Mouse (Mus musculus): ENCODE results near the gene Mcrs1.
"Not testable (repeated sequence)": the region's sequence is repeated elsewhere in the genome, so short reads cannot be mapped to it uniquely, and the experiment has no call there.

Gene Mcrs1

DNA sequence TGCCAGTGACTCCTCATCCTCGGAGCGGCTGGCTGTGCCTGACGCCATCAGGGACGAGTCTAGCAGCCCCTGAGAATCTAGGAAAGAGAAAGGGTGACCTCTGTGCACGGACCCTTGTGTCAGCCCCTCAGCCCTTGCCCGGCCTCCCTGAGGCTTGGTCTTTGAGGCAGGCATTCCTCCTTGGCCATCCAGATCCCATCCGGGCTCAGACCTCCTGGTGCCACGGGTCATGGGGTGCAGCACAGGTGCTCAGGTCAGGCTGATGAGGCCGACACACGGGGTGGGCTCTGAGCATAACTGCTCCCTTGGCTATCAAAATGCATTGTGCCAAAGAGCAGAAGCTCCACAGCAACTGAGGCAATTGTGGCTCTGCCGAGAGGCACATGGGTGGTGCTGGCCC, 1.8 kb downstream of the Mcrs1 start:
- DNase-seq: no peak

GRCm38 (mm10) chr15:99248972-99249371, 2.8 kb downstream of the Mcrs1 start:
- no peak for DNase-seq

- DNase-seq: not testable (repeated sequence)
These were observed 5.0 kb downstream of the Mcrs1 start for GRCm38 (mm10) chr15:99246736-99247135.

- DNase-seq: no peak
These were observed 9.7 kb downstream of the Mcrs1 start for GRCm38 (mm10) chr15:99242045-99242444.

DNA sequence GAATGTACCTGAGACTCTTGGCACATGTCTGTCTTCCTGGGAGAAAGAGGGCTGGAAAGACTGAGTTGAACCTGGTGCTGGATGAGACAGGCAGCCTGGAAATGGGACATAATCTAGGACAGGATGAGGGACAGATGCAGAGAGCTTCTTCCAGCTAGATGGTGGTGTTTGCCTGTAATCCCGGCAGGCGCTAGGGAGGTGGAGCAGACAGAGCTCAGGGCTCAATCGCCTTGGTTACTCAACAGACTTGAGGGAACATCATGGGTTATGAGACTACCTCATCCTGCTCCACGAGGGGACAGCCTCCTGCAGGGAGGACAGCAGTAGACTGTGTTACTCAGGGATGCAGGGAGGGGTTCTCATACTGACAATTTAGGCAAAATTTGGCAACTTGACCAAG, 10.5 kb downstream of the Mcrs1 start:
- no peak for DNase-seq

GRCm38 (mm10) chr15:99240129-99240528, 11.6 kb downstream of the Mcrs1 start:
- no peak for DNase-seq

- DNase-seq: no peak
These were observed 13.8 kb downstream of the Mcrs1 start for GRCm38 (mm10) chr15:99238006-99238405.

DNA sequence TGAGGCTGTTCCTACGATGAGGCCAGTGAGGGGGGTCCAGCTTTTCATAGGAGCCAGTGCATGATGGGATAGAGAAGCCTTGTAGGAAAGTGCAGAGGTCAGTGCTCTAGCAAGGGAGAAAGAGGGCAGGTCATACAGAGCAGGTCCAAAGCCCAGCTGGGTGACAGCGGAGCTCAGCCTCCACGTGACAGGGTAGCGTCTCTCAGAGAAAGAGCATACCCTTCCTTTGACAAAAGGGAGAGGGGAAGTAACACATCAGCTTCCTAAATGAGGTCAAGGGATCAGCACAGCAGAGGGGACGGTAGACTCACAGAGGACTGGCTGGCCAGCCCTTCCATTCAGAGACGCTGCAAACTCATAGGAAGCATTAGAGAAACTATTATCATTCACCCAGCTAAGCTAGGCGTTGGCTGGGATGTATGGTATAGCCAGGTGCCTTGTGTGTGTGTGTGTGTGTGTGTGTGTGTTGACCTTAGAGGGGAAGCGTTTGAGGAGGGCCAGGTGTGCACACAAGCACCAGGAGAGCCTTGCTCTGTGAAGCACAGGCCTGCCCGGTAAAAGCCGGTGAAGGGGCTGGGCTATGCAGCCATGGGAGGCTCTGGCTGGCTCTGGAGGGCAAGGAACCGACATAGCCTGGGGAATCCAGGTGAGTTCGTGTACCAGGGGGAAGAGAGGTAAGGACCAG, 17.3 kb downstream of the Mcrs1 start:
- no peak for DNase-seq

DNA sequence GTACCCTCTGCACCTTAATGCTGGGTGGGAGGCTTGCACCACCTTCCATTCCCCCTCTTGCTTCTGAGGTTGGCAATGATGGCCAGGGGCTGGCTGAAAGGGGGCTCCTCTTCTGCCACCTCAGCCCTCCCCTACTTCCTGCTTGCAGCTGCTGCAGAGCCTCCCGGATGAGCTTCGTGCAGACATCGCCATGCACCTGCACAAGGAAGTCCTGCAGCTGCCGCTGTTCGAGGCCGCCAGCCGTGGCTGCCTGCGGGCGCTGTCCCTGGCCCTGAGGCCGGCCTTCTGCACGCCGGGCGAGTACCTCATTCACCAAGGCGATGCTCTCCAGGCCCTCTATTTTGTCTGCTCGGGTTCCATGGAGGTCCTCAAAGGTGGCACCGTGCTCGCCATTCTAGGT, 18.0 kb downstream of the Mcrs1 start:
- DNase-seq: no peak

- no peak for DNase-seq
These were observed 19.8 kb downstream of the Mcrs1 start for GRCm38 (mm10) chr15:99231998-99232397.

- DNase-seq: no peak
These were observed 25.7 kb downstream of the Mcrs1 start for GRCm38 (mm10) chr15:99226090-99226489.

DNA sequence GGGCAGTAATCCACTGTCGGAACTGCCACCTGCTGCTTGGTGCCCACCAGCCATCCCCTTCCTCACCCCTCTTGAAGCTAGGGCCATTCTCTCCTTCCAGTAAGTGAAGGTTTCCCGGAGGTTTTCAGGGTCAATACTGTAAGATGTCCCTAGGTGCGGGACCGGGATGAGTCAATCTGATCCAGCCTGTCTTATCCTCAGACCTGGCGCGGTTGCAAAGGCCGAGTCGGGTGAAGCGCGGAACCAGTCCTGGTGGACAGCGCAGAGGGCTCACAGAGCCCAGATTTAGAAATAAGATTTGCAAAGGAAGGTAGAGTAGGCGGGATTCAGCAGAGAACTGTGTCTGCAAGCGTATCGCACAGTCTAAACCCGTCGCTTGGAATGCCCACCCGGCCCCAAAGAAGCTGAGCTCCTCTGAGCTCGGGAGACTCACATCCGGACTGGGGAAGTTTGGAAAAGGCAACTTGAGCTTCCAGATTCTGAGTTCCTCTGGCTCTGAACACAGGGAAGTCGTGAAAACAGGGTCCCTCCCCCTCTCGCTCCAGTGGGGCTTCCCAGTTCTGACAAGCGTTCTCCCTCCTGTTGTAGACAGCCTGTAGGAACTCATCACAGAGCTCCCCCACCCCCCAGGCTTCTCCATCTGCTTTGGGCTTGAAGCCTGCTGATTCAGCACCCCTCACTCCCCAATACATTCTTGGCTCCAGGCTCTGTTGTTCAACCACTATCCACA, 26.5 kb downstream of the Mcrs1 start:
- DNase-seq: no peak

- peak; percentile 62 for DNase-seq
These were observed 27.4 kb downstream of the Mcrs1 start, which contains the start of gene Kcnh3 for GRCm38 (mm10) chr15:99224208-99224911. Kcnh3 (plus strand) TSS chr15:99224861.

GRCm38 (mm10) chr15:99223585-99224207, 28.1 kb downstream of the Mcrs1 start:
- peak; percentile 43 for DNase-seq

GRCm38 (mm10) chr15:99222794-99223584, 28.8 kb downstream of the Mcrs1 start:
- DNase-seq: no peak

- no peak for DNase-seq
These were observed 30.3 kb downstream of the Mcrs1 start for GRCm38 (mm10) chr15:99221315-99221952.

- DNase-seq: no peak
These were observed 34.1 kb downstream of the Mcrs1 start for GRCm38 (mm10) chr15:99217630-99218029.

DNA sequence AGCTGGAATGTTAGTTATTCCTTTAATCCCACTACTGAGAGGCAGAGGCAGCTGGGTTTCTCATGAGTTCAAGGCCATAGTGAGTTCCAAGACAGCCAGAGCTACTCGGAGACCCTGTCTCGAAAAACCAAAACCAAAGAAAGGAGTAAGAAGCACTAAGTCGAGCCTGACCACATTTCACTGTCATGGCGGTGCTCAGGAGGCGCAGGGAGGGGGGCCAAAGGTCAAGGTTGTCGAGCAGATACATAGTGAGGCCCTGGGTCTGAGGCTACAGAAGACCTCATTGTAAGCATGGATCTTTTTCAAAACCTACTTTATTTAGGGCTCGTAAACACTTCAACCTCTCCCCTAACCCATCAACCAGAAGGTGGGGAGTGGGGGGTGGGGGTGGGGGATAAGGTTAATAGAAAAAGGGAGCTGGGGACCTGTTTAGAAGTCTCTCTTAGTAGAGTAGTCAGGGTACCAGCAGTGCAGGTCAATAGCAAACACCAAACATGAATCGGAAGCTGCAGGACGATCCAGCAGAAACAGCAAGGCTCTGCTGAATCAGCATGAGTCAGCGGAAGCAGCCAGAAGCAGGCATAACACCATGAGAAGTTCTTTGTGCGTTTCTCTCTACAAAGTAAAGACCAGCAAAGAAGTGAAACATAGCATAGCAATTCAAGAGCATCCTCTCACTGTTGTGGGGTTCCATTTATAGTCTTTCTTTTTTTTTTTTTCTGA, 35.9 kb downstream of the Mcrs1 start:
- DNase-seq: no peak

- DNase-seq: peak; percentile 20
These were observed 36.8 kb downstream of the Mcrs1 start for GRCm38 (mm10) chr15:99214941-99215340.

- no peak for DNase-seq
These were observed 38.6 kb downstream of the Mcrs1 start for GRCm38 (mm10) chr15:99213183-99213582.

- DNase-seq: no peak
These were observed 45.8 kb downstream of the Mcrs1 start for GRCm38 (mm10) chr15:99205959-99206358.

Data from lung, postnatal 14 days (tissue).